Mouse (Mus musculus) megakaryocyte, embryonic 14.5 days (primary cell): ENCODE data around the gene Vim.

ENCODE experiments used
- FLI1 ChIP-seq: IDR thresholded peaks from 2 replicates; pipeline ENCODE4 v1.6.1; 2012; ENCODE audit warnings: low read length, inconsistent platforms, mixed read lengths
- GATA1 ChIP-seq: IDR thresholded peaks from 3 replicates; pipeline ENCODE4 v1.6.1; 2012; ENCODE audit warnings: mixed read lengths, low read length, inconsistent platforms, borderline replicate concordance

DNA sequence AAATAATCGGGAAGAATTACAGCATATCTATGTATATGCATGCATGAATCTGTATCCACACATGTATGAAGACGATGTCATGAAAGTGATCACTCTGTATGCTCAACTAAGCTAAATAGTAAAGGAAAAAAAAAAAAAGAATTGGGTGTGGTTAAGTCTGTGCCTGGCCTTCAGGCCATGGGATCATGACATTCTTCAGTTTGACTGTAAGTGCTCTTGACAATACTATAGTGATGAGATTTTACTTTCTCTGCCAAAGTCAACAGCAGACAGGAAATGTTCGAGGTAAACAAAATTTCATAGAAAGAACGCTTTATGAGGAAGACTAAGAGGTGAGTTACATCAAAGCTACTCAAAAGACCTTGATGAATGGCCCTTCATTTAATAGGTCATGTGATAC, 19.6 kb downstream of the Vim start:
- TF ChIP-seq GATA1 (no peak), FLI1 (no peak)
